Mouse (Mus musculus): ENCODE results near the gene Zbtb8a. TPM values are rescaled to one million over a fixed set of nuclear protein-coding genes. Genes with fewer than 3 reads are reported as not detected.
"Not testable (repeated sequence)": the region's sequence is repeated elsewhere in the genome, so short reads cannot be mapped to it uniquely, and the experiment has no call there.

Zbtb8a gene
- polyA plus RNA-seq, 1 experiment, result 0.08 TPM

DNA sequence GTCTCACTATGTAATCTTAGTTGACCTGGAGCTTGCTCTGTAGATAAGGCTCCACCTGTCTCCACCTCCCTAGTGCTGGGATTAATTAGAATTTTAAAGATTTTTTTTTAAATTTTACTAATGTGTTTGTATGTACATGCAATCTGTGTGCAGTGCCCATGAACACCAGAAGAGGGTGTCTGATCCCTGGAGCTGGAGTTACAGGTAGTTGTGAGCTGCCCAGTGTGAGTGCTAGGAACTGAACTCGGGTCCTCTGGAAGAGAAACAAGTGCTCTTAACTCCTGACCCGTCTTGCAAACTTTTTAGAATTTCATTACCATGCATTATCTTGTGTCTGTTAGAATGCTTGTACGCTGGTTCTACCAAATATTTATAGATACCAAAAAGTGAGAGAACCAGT lies 6.5 kb downstream of the Zbtb8a start:
- no peak for TF ChIP-seq TAL1 (IDR thresholded peaks at IDR 0.05; ENCODE audit: low read length)
- TF ChIP-seq GATA1 (IDR thresholded peaks at IDR 0.05; ENCODE audit: low read length), result no peak
- Histone ChIP-seq H3K27me3 (ENCODE audit: control insufficient read depth) (peaks cover 6% of the 10 kb centered on the region; the same call in 1 of the 2 replicates), H3K4me1 (ENCODE audit: control insufficient read depth) (peaks cover 29% of the 10 kb centered on the region)

DNA sequence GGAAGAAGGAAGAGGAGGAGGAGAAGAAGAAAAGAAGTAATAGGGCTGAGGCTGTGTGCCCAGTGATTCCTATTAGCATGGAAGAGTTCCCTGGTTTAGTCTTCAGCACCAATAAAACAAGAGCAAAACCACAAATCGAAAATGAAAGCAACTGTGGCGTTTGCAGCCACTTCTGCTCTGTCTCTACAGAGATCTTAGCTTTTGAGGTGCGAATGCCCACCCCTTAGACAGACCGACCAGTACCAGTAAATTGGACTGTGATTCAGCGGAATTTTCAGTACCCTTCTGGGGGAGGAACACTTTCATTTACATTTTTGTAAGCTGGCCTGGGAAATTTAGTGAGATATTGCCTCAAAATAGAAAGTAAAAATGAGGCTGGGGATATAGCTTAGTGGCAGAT lies 12.7 kb downstream of the Zbtb8a start:
- peaks cover 15% of the 10 kb centered on the region for H3K4me1 ChIP-seq (ENCODE audit: control insufficient read depth)
- H3K4me3 ChIP-seq (replicated peaks), result no peak overlapping the region
- no peaks in the 10 kb centered on the region for H3K9me3 ChIP-seq (ENCODE audit: control insufficient read depth, low read length)
- H3K27me3 ChIP-seq (ENCODE audit: control insufficient read depth), result no peaks in the 10 kb centered on the region
- H3K36me3 ChIP-seq (ENCODE audit: control insufficient read depth), result peaks cover 4% of the 10 kb centered on the region; the same call in 1 of the 2 replicates
- no peak for TF ChIP-seq TAL1 (IDR thresholded peaks at IDR 0.05; ENCODE audit: low read length)
- TF ChIP-seq GATA1 (IDR thresholded peaks at IDR 0.05; ENCODE audit: low read length), result no peak

More for the DNA sequence above, 6.5 kb downstream of the Zbtb8a start:
- H3K9me3 ChIP-seq (ENCODE audit: control insufficient read depth, low read length), result no peaks in the 10 kb centered on the region
- H3K36me3 ChIP-seq (ENCODE audit: control insufficient read depth), result peaks cover 2% of the 10 kb centered on the region; the same call in 1 of the 2 replicates
- H3K4me3 ChIP-seq (replicated peaks), result no peak overlapping the region

DNA sequence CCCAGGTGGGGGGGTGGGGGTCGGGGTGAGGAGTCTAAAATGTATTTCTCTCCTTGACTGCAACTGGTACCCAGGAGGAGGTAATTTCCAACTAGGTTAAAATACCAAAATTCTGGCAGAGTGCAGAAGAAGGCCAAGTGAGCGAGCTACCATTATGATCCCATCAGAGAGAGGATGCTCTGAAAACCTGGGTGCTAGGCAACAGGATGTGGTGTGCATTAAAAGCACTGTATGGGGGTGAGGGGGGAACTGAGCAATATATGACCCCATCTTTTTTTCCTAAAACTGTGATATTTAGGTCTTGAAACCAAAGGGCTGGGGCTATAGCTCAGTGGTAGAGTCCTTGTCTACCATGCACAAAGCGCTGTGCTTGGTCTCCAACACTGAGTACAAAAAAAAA lies 13.5 kb downstream of the Zbtb8a start:
- Histone ChIP-seq H3K27me3 (ENCODE audit: control insufficient read depth) (no peaks in the 10 kb centered on the region), H3K36me3 (ENCODE audit: control insufficient read depth) (peaks cover 9% of the 10 kb centered on the region), H3K4me3 (replicated peaks) (no peak overlapping the region), H3K4me1 (ENCODE audit: control insufficient read depth) (peaks cover 15% of the 10 kb centered on the region), H3K9me3 (ENCODE audit: control insufficient read depth, low read length) (no peaks in the 10 kb centered on the region)
- no peak for TF ChIP-seq GATA1 (IDR thresholded peaks at IDR 0.05; ENCODE audit: low read length)
- TF ChIP-seq TAL1 (IDR thresholded peaks at IDR 0.05; ENCODE audit: low read length), result no peak

DNA sequence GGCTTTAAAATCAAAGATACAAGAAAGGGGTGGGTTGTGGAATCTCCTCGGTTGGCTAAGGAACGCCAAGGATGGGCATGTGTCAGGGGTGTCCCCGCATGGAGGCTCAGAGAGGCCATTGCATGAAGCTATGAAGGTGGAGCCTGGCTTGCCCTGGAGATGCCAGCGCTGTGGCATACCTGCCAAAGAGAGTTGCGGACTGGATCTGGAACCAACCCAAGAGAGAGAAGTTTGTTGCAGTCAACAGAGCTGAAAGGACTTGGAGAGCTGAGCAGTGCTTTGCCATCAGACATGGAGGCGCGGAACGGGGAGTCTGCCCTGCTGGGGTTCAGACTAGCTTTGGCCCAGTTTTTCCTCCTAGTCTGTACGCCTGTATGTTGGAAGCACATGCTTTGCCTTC lies 14.5 kb downstream of the Zbtb8a start:
- no peaks in the 10 kb centered on the region for H3K27me3 ChIP-seq (ENCODE audit: control insufficient read depth)
- no peak overlapping the region for H3K4me3 ChIP-seq (replicated peaks)
- TF ChIP-seq TAL1 (IDR thresholded peaks at IDR 0.05; ENCODE audit: low read length), result no peak
- no peak for TF ChIP-seq GATA1 (IDR thresholded peaks at IDR 0.05; ENCODE audit: low read length)
- H3K9me3 ChIP-seq (ENCODE audit: control insufficient read depth, low read length), result no peaks in the 10 kb centered on the region
- H3K4me1 ChIP-seq (ENCODE audit: control insufficient read depth), result peaks cover 15% of the 10 kb centered on the region
- peaks cover 9% of the 10 kb centered on the region for H3K36me3 ChIP-seq (ENCODE audit: control insufficient read depth)

DNA sequence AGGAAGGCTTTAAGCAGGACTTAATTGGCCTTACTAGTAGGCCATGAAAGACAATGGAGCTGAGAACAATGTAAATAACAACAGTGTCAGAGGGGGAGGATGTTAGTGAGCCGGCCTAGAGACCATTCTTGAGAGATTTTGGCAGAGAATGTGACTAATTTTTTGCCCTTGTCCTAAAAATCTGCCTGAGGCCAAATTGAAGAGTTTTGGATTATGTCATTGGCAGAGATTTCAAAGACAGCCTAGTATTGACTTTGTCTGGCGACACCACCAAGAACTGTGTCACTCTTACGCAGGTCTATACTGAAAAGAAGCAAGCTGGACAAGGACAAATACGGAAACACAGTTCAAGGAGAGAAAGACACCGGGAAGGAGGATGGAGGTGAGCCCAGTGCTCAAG lies 15.1 kb downstream of the Zbtb8a start:
- Histone ChIP-seq H3K27me3 (ENCODE audit: control insufficient read depth) (no peaks in the 10 kb centered on the region), H3K4me3 (replicated peaks) (no peak overlapping the region), H3K4me1 (ENCODE audit: control insufficient read depth) (peaks cover 15% of the 10 kb centered on the region), H3K9me3 (ENCODE audit: control insufficient read depth, low read length) (no peaks in the 10 kb centered on the region), H3K36me3 (ENCODE audit: control insufficient read depth) (peaks cover 10% of the 10 kb centered on the region)
- no peak for TF ChIP-seq TAL1 (IDR thresholded peaks at IDR 0.05; ENCODE audit: low read length)
- no peak for TF ChIP-seq GATA1 (IDR thresholded peaks at IDR 0.05; ENCODE audit: low read length)

DNA sequence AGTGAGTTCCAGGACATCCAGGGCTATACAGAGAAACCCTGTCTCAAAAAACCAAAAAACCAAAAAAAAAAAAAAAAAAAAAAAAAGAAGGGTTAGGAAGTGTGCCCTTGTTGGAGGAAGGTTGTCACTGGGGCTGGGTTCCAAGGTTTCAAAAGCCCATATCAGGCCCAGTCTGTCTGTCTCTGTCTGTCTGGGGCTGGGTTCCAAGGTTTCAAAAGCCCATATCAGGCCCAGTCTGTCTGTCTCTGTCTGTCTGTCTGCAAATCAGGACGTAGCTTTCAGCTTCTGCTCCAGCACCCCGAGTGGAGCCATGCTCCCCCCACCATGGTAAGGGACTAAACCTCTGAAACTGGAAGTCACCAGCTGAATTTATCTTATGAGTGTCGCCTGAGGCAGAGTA lies 15.7 kb downstream of the Zbtb8a start:
- not testable (repeated sequence) for H3K9me3 ChIP-seq (ENCODE audit: control insufficient read depth, low read length); H3K4me3 ChIP-seq (replicated peaks); H3K27me3 ChIP-seq (ENCODE audit: control insufficient read depth)
- Histone ChIP-seq H3K4me1 (ENCODE audit: control insufficient read depth) (peaks cover 15% of the 10 kb centered on the region), H3K36me3 (ENCODE audit: control insufficient read depth) (peaks cover 14% of the 10 kb centered on the region)

DNA sequence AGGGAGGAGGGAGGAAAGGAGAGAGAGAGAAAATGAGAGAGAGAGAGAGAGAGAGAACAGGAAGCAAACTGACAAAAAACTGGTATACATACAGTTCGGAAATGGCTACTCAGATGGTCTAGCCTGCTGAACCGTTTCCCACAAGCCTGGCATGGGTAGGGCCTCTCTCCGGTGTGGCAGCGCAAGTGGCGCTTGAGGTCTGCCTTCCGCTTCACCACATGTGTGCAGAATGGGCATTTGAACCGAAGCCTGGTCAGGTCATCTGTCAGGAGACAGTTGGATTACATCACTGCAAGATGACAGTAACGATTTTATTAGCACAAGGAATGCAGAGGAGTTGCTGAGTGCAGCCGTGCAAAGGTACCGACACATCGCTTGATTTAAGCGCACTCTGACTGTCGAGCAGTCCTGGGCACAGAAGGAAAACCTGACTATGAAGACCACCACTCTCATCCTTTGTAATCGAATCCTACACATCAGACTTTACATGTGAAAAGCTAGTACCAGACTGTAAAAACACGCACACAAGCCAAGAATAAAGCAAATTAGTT lies 20.2 kb downstream of the Zbtb8a start:
- Histone ChIP-seq H3K27me3 (ENCODE audit: control insufficient read depth) (no peaks in the 10 kb centered on the region), H3K36me3 (ENCODE audit: control insufficient read depth) (peaks cover 31% of the 10 kb centered on the region), H3K4me1 (ENCODE audit: control insufficient read depth) (peaks cover 15% of the 10 kb centered on the region), H3K4me3 (replicated peaks) (no peak overlapping the region), H3K9me3 (ENCODE audit: control insufficient read depth, low read length) (no peaks in the 10 kb centered on the region)
- no peak for TF ChIP-seq TAL1 (IDR thresholded peaks at IDR 0.05; ENCODE audit: low read length)
- TF ChIP-seq GATA1 (IDR thresholded peaks at IDR 0.05; ENCODE audit: low read length), result no peak

DNA sequence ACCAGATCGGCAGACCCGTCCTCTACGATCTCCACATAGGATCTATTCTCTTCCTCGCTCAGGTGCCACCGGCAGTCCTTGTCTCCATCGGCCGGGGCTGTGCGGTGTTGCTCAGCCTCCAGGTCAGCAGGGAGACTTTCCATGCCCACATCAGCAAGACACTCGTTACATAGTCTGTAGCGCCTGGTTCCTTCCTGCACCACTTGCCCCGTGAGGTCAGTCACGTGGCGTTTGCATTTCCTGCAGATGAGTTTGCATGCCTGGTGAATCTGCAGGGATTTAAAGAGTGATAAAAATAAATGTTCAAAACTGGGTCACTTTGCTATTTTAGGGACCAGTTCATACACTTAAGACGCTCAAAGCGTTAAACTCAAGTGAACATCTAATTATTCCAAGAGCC lies 23.7 kb downstream of the Zbtb8a start:
- H3K36me3 ChIP-seq (ENCODE audit: control insufficient read depth), result peaks cover 30% of the 10 kb centered on the region
- TF ChIP-seq TAL1 (IDR thresholded peaks at IDR 0.05; ENCODE audit: low read length) (no peak), GATA1 (IDR thresholded peaks at IDR 0.05; ENCODE audit: low read length) (no peak)
- no peaks in the 10 kb centered on the region for H3K27me3 ChIP-seq (ENCODE audit: control insufficient read depth)
- H3K4me1 ChIP-seq (ENCODE audit: control insufficient read depth), result peaks cover 8% of the 10 kb centered on the region
- no peak overlapping the region for H3K4me3 ChIP-seq (replicated peaks)
- no peaks in the 10 kb centered on the region for H3K9me3 ChIP-seq (ENCODE audit: control insufficient read depth, low read length)

DNA sequence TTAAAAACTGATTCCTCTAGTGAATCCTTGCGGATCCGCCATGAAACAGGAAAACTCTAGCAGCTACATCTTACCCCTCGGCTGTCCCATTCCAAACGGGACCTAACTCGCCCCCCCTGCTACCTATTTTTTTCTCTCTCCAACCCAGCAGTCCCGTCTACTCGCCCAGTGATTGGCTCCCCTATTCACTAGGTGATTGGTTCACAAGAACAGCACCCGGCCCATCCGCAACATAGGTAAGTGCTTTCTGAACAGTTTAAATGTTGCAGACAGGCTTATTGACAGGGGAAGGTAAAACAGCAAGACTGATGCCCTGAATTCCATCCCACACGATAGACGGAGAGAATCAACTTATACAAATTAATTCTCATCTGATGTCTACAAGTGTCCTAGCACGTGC lies 24.7 kb downstream of the Zbtb8a start:
- no peaks in the 10 kb centered on the region for H3K27me3 ChIP-seq (ENCODE audit: control insufficient read depth)
- H3K9me3 ChIP-seq (ENCODE audit: control insufficient read depth, low read length), result no peaks in the 10 kb centered on the region
- peaks cover 8% of the 10 kb centered on the region for H3K4me1 ChIP-seq (ENCODE audit: control insufficient read depth)
- H3K4me3 ChIP-seq (replicated peaks), result no peak overlapping the region
- peaks cover 32% of the 10 kb centered on the region for H3K36me3 ChIP-seq (ENCODE audit: control insufficient read depth)
- TF ChIP-seq GATA1 (IDR thresholded peaks at IDR 0.05; ENCODE audit: low read length) (no peak), TAL1 (IDR thresholded peaks at IDR 0.05; ENCODE audit: low read length) (no peak)

DNA sequence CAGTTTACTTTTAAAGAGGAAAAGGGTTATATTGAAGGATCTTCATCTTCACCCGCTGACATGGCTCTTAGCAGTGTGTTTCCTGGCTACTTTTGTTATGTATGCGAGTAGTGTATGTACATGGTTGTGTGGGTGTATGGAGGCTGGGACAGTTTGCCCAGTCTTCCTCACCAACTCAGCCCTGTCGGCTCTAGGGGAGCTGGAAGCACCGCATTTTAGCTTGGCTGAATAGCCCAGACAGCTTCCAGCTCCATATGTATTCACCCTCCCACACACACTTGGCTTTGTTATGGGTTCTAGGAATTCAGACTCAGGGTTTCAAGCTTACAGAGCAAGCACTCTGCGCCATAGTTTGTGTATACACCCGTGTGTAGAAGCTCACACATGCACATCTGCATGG lies 26.8 kb downstream of the Zbtb8a start:
- no peak for TF ChIP-seq TAL1 (IDR thresholded peaks at IDR 0.05; ENCODE audit: low read length)
- TF ChIP-seq GATA1 (IDR thresholded peaks at IDR 0.05; ENCODE audit: low read length), result no peak
- Histone ChIP-seq H3K4me1 (ENCODE audit: control insufficient read depth) (peaks cover 8% of the 10 kb centered on the region), H3K36me3 (ENCODE audit: control insufficient read depth) (peaks cover 35% of the 10 kb centered on the region), H3K27me3 (ENCODE audit: control insufficient read depth) (no peaks in the 10 kb centered on the region), H3K9me3 (ENCODE audit: control insufficient read depth, low read length) (no peaks in the 10 kb centered on the region), H3K4me3 (replicated peaks) (no peak overlapping the region)

Measured in erythroblast, embryonic 14.5 days (primary cell).